Mouse (Mus musculus) erythroblast, embryonic 14.5 days (primary cell): Measurements from ENCODE around the gene Ddx6.

Experiments
- GATA1 ChIP-seq: IDR thresholded peaks from 2 replicates; pipeline ENCODE4 v1.6.1; 2012; ENCODE audit warnings: low read length, inconsistent platforms, mixed read lengths
- TAL1 ChIP-seq: IDR thresholded peaks from 3 replicates; pipeline ENCODE4 v1.6.1; 2012; ENCODE audit warnings: low read length, inconsistent platforms, mixed read lengths

DNA sequence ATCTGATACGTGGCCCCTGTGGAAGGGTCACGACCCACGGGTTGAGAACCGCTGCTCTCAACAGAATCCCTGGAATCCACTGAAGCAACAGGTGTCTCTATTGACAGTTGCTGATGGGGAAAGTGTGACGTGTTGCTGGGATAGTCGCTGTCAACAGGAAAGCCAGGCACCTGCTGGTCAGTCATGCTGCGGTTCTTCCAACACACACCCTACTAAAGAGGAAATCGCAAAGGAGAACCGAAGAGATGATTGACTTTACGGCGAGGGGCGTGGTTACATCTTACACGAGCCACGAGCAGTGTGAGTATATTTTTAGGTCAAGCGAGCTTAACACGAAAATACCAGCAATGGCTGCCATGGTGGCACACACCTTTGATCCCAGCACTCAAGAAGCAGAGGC lies 22.3 kb upstream of the Ddx6 start:
- TF ChIP-seq GATA1 = no peak
- TF ChIP-seq TAL1 = no peak
